Mouse (Mus musculus) thymus, adult 2 months (tissue): ENCODE measurements around the gene Desi2. TPM values are rescaled to one million over a fixed set of nuclear protein-coding genes. Genes with fewer than 3 reads are reported as not detected.
"Not testable (repeated sequence)": the region's sequence is repeated elsewhere in the genome, so short reads cannot be mapped to it uniquely, and the experiment has no call there.

Experiments used
- DNase-seq: peaks from one replicate; pipeline ENCODE4 v3.0.0; 2021
- H3K27ac ChIP-seq: fragments of 200-500 bp; 2 replicates; pipeline ENCODE4 v1.5.1; 2012; ENCODE audit warnings: low read length, control low read depth; ENCODE audit not compliant: control insufficient read depth, insufficient read depth
- H3K27me3 ChIP-seq: fragments of 200-500 bp; 2 replicates; pipeline ENCODE4 v1.6.1; 2012; ENCODE audit warnings: mild to moderate bottlenecking, low read length, moderate library complexity, mixed read lengths; ENCODE audit not compliant: control insufficient read depth, insufficient read depth
- H3K36me3 ChIP-seq: fragments of 200-500 bp; 2 replicates; pipeline ENCODE4 v1.6.1; 2012; ENCODE audit warnings: mild to moderate bottlenecking, low read length, moderate library complexity; ENCODE audit not compliant: control insufficient read depth, insufficient read depth
- H3K4me1 ChIP-seq: fragments of 200-500 bp; replicated peaks from 2 replicates; pipeline ENCODE4 v1.6.1; 2012; ENCODE audit warnings: low read length; ENCODE audit not compliant: control insufficient read depth, insufficient read depth
- H3K4me3 ChIP-seq: fragments of 200-500 bp; 2 replicates; pipeline ENCODE4 v1.5.1; 2012; ENCODE audit warnings: mild to moderate bottlenecking, low read length, control low read depth, moderate library complexity; ENCODE audit not compliant: control insufficient read depth, insufficient read depth
- CTCF ChIP-seq: fragments of 200-500 bp; IDR thresholded peaks from 2 replicates; pipeline ENCODE4 v1.5.1; 2012; ENCODE audit warnings: mild to moderate bottlenecking, control low read depth, low read length, moderate library complexity, borderline replicate concordance; ENCODE audit not compliant: control insufficient read depth, poor library complexity, insufficient read depth; ENCODE audit errors: extremely low read depth
- POLR2A ChIP-seq: fragments of 200-500 bp; IDR thresholded peaks from 2 replicates; pipeline ENCODE4 v1.6.1; 2012; ENCODE audit warnings: mild to moderate bottlenecking, low read length, control low read depth, moderate library complexity; ENCODE audit not compliant: control insufficient read depth, poor library complexity, insufficient read depth; ENCODE audit errors: extremely low read depth
- WGBS: fragments of 180-500 bp; shearing (Covaris S2); methylation state at CpG from one replicate; pipeline ENCODE4 v1.1.7; 2018; 5-methylcytosine and 5-hydroxymethylcytosine counted together
- polyA plus RNA-seq: library from polyadenylated mRNA; depleted of rRNA; stranded (reverse); fragments of >200 nt; gene quantifications from 2 replicates; pipeline ENCODE4 v1.2.3, GENCODE M21; 2012; rRNA removed

Gene Desi2
- polyA plus RNA-seq, 1 experiment: 14.8 TPM

DNA sequence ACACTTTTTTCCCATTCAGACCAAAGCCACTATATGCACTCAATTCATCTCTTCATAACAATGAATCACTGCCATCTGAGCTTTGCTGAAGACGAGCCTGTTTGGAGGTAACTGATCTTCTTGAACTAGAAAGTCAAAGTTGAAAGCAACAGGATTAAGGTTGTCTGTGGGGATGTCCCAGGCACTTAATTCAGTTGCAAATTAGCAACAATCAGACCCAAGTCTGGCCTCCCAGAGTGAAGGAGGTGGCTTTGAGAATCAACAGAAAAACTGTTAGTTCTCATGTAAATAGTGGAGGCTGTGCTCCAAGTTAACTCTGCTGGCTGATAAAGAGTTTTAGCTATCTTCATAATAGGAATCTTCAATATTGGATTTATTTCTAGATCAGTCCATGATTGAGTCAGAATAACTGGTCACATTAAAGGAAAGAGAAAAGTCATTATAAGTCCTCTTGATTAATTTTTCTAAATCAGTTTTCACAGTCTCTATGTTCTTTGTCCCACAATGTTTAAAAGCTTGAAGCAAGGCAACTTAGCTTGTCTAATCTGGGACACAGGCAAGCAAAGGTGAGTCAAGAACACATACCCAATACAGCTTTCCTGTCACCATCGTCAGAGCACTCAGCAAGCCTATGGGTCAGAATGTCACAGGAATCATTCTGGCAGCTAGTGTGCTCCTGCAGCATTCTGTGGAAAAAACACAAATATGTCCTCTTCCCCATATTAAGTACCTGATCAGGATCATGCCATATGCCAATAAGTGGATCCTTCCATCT is 96.9 kb downstream of the Desi2 start:
- TF ChIP-seq POLR2A: no peak
- TF ChIP-seq CTCF: no peak
- Histone ChIP-seq H3K36me3 (no peaks in the 10 kb centered on the region), H3K4me3 (no peak overlapping the region), H3K27ac (no peak overlapping the region), H3K4me1 (no peaks in the 10 kb centered on the region), H3K27me3 (no peaks in the 10 kb centered on the region)
- DNase-seq: no peak
- WGBS: 91% methylated on average over 2 of the region's 2 CpGs

GRCm38 (mm10) chr1:178287601-178288176 is 100.5 kb downstream of the Desi2 start:
- Histone ChIP-seq H3K4me1 (no peaks in the 10 kb centered on the region), H3K4me3 (no peak overlapping the region), H3K27ac (no peak overlapping the region), H3K27me3 (no peaks in the 10 kb centered on the region), H3K36me3 (no peaks in the 10 kb centered on the region)
- no peak for DNase-seq
- WGBS: 85% methylated on average over 8 of the region's 8 CpGs
- no peak for TF ChIP-seq POLR2A
- TF ChIP-seq CTCF: no peak

- Histone ChIP-seq H3K36me3 (no peaks in the 10 kb centered on the region), H3K27ac (no peak overlapping the region), H3K27me3 (no peaks in the 10 kb centered on the region), H3K4me1 (no peaks in the 10 kb centered on the region), H3K4me3 (no peak overlapping the region)
- WGBS: 96% methylated on average over 3 of the region's 3 CpGs
- TF ChIP-seq CTCF (no peak), POLR2A (no peak)
- no peak for DNase-seq
Measured at GRCm38 (mm10) chr1:178291716-178292115, 104.5 kb downstream of the Desi2 start.

- H3K36me3 ChIP-seq: no peaks in the 10 kb centered on the region
- H3K27me3 ChIP-seq: no peaks in the 10 kb centered on the region
- no peak overlapping the region for H3K4me3 ChIP-seq
- H3K27ac ChIP-seq: no peak overlapping the region
- no peaks in the 10 kb centered on the region for H3K4me1 ChIP-seq
- no peak for DNase-seq
- WGBS: 100% methylated on average over 1 of the region's 1 CpGs
- TF ChIP-seq CTCF (no peak), POLR2A (no peak)
Measured at GRCm38 (mm10) chr1:178294051-178294450, 106.8 kb downstream of the Desi2 start.

- H3K4me3 ChIP-seq, H3K27me3 ChIP-seq, DNase-seq, H3K4me1 ChIP-seq, H3K27ac ChIP-seq, H3K36me3 ChIP-seq: not testable (repeated sequence)
- 96% methylated on average over 2 of the region's 2 CpGs for WGBS
Measured at GRCm38 (mm10) chr1:178301261-178301660, 114.0 kb downstream of the Desi2 start.

DNA sequence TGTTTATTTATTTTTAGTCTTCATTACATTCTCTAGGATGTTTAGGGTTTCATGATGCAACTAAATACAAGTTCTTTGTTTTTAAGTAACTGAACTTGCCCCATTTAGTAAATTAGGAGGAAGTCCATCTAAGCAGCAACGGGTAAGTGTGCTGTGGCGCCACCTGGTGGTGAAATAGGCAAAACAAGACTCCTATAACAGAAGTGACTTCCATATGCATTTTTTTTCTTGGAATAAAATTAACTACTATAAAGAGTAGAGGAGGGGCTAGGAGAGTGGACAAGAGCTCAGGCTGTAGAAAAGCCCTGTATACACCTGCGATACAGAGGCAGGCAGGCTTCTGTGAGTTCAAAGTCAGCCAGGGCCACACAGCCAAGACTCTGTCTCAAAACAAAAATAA is 116.2 kb downstream of the Desi2 start:
- Histone ChIP-seq H3K4me1 (no peaks in the 10 kb centered on the region), H3K36me3 (no peaks in the 10 kb centered on the region), H3K4me3 (no peak overlapping the region), H3K27me3 (no peaks in the 10 kb centered on the region), H3K27ac (no peak overlapping the region)
- no peak for TF ChIP-seq CTCF
- TF ChIP-seq POLR2A: no peak
- 30% methylated on average over 3 of the region's 3 CpGs for WGBS
- DNase-seq: peak; percentile 64

Other genes starting within 250 kb of the Desi2 start
- gene Catspere2, start 204.0 kb upstream of the Desi2 start, polyA plus RNA-seq: 0.27 and 0.55 TPM in 2 replicates
- gene Cox20, start 131.7 kb downstream of the Desi2 start, polyA plus RNA-seq: 16.2 and 19.2 TPM in 2 replicates
- 112 and 127 TPM in 2 replicates for gene Hnrnpu, start 150.4 kb downstream of the Desi2 start, polyA plus RNA-seq
- 0.13 and 0.49 TPM in 2 replicates for gene Efcab2, start 218.7 kb downstream of the Desi2 start, polyA plus RNA-seq